Mouse (Mus musculus): ENCODE measurements around the gene Samt3. TPM values are rescaled to one million over a fixed set of nuclear protein-coding genes. Genes with fewer than 3 reads are reported as not detected.

Gene Samt3
- polyA plus RNA-seq (2015; fragmentation: Nextera tagmentation; extraction: Ambion mirVana) = not detected in 2 replicates

DNA sequence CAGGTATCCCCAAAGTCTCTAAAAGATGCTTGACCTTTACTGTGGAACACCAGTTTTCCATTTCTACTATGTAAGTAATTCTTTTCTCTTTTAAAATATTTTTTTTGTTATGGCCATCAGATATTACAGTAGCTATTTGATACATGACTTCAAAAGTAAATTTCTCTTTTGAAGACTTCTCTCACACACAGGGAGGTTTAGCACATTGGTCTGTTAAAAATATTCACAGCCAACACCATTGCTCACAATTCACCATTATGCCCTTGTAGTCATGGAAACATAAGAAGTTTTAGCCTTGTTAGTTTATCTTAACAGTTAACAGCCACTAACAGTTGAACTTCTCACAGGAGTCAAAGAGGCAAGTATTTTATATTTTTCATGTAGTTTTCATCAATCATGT lies at the start of gene Samt3:
TSS of gene Samt3 (plus strand) at position 301 of the 400 bp plus-strand sequence.
- H3K27ac ChIP-seq (replicated peaks) = no peak within 1 kb of the TSS
- no peaks in the 10 kb centered on the region for H3K9me3 ChIP-seq (replicated peaks)
- no peak within 1 kb of the TSS for H3K9ac ChIP-seq
- no peaks in the 10 kb centered on the region for H3K36me3 ChIP-seq (replicated peaks)
- H3K4me1 ChIP-seq (replicated peaks) = no peaks in the 10 kb centered on the region
- no peak within 1 kb of the TSS for H3K4me3 ChIP-seq (replicated peaks)
- no peaks in the 10 kb centered on the region for H3K27me3 ChIP-seq
- H3K4me2 ChIP-seq = no peak within 1 kb of the TSS
- ATAC-seq (ENCODE audit: insufficient read depth) = no peak

DNA sequence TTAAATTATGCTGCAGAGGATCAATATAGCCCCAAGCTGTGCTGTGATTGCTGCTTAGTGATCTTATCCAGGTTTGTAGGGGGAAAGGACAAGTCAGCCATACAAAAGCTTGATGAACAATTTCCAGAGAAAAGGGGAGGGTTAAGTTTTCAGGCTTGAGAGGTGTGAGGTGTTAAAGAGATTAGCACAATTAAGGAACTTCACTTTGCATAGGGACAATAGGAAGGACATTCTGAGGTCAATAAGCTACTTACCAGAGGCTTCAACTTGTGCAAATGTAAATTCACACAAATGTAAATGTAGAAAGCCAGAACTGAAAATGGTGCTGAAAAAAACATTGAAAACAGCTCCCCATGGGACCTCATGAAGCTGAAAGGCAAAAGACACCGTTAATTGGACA lies 27.4 kb upstream of the Samt3 start:
- Histone ChIP-seq H3K9ac (no peak overlapping the region), H3K4me3 (replicated peaks) (no peak overlapping the region), H3K27me3 (no peaks in the 10 kb centered on the region), H3K27ac (replicated peaks) (no peak overlapping the region), H3K4me1 (replicated peaks) (no peaks in the 10 kb centered on the region), H3K9me3 (replicated peaks) (no peaks in the 10 kb centered on the region), H3K36me3 (replicated peaks) (no peaks in the 10 kb centered on the region), H3K4me2 (no peak overlapping the region)
- 24% methylated on average over 1 of the region's 1 CpGs for WGBS (ENCODE audit: insufficient replicate concordance)
- no peak for ATAC-seq (ENCODE audit: insufficient read depth)

DNA sequence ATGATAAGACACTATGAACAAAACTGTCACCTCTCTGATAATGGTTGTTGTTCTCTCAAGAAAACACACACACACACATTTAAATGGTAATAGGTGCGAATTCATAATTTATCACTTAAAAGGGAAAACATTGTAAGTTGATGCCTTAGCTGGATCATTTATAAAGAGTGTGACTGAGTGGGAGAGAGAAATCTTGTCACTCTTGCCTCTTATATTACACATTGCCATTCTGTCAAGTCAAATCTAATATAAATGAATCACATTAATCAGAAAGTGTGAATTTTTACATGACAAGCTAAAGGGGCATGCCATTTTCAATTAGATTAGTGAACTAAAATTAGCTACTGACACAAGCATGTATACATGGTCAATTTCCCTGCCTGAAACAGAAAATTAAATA lies 44.7 kb downstream of the Samt3 start:
- Histone ChIP-seq H3K27me3 (no peaks in the 10 kb centered on the region), H3K9ac (no peak overlapping the region), H3K4me1 (replicated peaks) (no peaks in the 10 kb centered on the region), H3K4me3 (replicated peaks) (no peak overlapping the region), H3K27ac (replicated peaks) (no peak overlapping the region), H3K36me3 (replicated peaks) (no peaks in the 10 kb centered on the region), H3K4me2 (no peak overlapping the region), H3K9me3 (replicated peaks) (no peaks in the 10 kb centered on the region)
- ATAC-seq (ENCODE audit: insufficient read depth) = no peak
- 59% methylated on average over 1 of the region's 1 CpGs for WGBS (ENCODE audit: insufficient replicate concordance)

Other genes with a start within 250 kb of the Samt3 start
- gene 5430427O19Rik, start 173.8 kb upstream of the Samt3 start, polyA plus RNA-seq (2015; fragmentation: Nextera tagmentation; extraction: Ambion mirVana) = 0.40 and 0.44 TPM in 2 replicates
- gene Nr0b1, start 147.6 kb downstream of the Samt3 start, polyA plus RNA-seq (2015; fragmentation: Nextera tagmentation; extraction: Ambion mirVana) = 0.08 and 0.14 TPM in 2 replicates